Mouse (Mus musculus) embryonic fibroblast, embryonic 13.5 days (primary cell): ENCODE results near the gene Ptprn2. TPM values are rescaled to one million over a fixed set of nuclear protein-coding genes. Genes with fewer than 3 reads are reported as not detected.
A peak's percentile ranks its signal among the peaks of the same experiment; 100 is the strongest.

Source experiments
- H3K27ac ChIP-seq: 2 replicates; pipeline ENCODE4 v1.5.1; 2012; ENCODE audit warnings: low read length, control low read depth, inconsistent platforms; ENCODE audit not compliant: insufficient read depth
- H3K4me1 ChIP-seq: 2 replicates; pipeline ENCODE4 v1.6.1; 2011; ENCODE audit warnings: low read length; ENCODE audit not compliant: control insufficient read depth, insufficient read depth
- H3K4me3 ChIP-seq: 2 replicates; pipeline ENCODE4 v1.5.1; 2011; ENCODE audit warnings: mild to moderate bottlenecking, control low read depth, low read length; ENCODE audit not compliant: insufficient read depth
- CTCF ChIP-seq: IDR thresholded peaks from 2 replicates; pipeline ENCODE4 v1.5.1; 2011; ENCODE audit warnings: mild to moderate bottlenecking, control low read depth, low read length, moderate library complexity, borderline replicate concordance; ENCODE audit not compliant: insufficient read depth
- POLR2A ChIP-seq: IDR thresholded peaks from 2 replicates; pipeline ENCODE4 v1.6.1; 2011; ENCODE audit warnings: low read depth, mild to moderate bottlenecking, control low read depth, low read length, moderate library complexity
- polyA plus RNA-seq: library from polyadenylated mRNA; stranded (reverse); fragments of >200 nt; gene quantifications from 2 replicates; pipeline ENCODE4 v1.2.4, GENCODE M21; 2011; ENCODE audit warnings: low read depth; ENCODE audit not compliant: missing spikeins, insufficient read length

Gene Ptprn2
- polyA plus RNA-seq, 1 experiment, result 0.26 TPM

DNA sequence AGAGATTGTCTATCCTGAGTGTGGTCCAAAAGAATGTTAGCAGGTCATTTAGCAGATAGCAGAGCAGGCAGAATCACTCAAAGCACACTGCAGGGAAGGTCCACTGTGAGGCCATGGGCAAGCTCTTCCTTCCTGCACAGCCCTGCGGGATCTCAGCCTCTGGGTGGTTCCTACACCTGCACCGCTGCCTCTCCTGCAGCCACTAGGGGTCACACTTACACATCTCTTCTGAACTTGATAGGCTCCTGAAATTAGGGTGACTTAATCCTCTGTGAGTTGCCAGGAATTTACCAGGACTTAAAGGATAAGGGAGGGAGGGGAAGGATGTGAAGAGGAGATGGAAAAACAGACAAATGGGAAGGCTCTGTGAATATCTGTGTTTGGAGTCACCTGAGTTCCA lies 549.7 kb downstream of the Ptprn2 start:
- no peak overlapping the region for H3K4me3 ChIP-seq
- no peaks in the 10 kb centered on the region for H3K4me1 ChIP-seq
- H3K27ac ChIP-seq, result no peak overlapping the region
- TF ChIP-seq POLR2A (no peak), CTCF (peak; percentile 66)

DNA sequence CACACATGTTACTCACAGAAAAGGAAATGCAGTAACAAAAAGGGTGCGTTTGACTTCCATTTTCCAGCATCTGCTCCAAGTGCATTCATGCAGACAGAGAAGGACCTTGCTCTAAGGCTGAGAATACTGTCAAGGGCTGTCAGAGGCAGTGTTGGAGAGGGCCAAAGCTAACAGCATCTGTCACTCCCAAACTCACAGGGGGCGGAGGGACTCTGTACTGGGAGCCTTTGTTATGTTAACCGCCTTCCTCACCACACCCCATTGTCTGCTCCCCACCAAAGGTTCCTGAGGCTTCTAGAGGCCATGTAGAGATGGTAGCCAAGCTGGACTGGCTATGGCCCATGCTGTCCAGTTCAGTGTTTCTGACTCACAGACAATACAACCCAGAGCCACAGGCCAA lies 553.9 kb downstream of the Ptprn2 start:
- no peaks in the 10 kb centered on the region for H3K4me1 ChIP-seq
- H3K4me3 ChIP-seq, result no peak overlapping the region
- H3K27ac ChIP-seq, result no peak overlapping the region
- TF ChIP-seq POLR2A (no peak), CTCF (no peak)

DNA sequence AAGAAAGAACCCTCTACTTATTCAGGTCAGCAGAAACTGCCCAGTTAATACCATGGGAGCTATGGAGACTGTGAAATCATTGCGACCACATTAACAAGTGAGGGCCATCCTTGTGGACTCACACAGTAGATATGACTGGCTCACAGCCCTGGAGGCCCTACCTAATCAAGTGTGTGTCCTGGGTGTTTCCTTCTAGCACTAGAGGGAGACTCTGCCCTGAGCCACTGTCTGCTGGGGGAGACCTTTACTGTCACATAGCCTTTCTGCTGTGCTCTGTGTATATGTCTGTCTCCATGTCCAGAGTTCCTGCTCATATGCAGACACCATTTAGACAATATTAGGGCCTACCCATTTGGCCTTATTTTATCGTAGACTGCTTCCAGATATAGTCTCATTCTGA lies 555.9 kb downstream of the Ptprn2 start:
- Histone ChIP-seq H3K4me3 (no peak overlapping the region), H3K4me1 (no peaks in the 10 kb centered on the region), H3K27ac (no peak overlapping the region)
- TF ChIP-seq POLR2A (no peak), CTCF (no peak)

DNA sequence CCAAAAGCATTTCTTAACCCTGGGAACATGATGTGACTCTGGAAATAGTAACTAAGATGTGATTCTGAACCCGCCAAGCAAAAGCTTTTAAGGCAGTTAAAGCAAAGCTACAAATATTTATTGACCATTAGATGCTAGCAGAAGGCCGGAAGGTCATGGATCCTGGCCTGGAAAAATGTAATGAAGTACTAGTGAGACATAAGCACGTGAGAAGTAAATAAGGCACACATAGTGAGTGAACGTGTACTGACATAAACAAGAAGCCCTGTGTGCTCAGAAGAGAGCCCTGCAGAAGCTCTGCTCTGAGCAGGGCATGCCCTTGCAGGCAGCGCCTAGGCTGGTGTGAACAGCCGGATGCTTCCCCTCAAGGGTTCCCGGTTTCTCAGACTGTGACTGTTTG lies 557.2 kb downstream of the Ptprn2 start:
- Histone ChIP-seq H3K27ac (no peak overlapping the region), H3K4me1 (no peaks in the 10 kb centered on the region), H3K4me3 (no peak overlapping the region)
- TF ChIP-seq POLR2A, result no peak
- no peak for TF ChIP-seq CTCF

DNA sequence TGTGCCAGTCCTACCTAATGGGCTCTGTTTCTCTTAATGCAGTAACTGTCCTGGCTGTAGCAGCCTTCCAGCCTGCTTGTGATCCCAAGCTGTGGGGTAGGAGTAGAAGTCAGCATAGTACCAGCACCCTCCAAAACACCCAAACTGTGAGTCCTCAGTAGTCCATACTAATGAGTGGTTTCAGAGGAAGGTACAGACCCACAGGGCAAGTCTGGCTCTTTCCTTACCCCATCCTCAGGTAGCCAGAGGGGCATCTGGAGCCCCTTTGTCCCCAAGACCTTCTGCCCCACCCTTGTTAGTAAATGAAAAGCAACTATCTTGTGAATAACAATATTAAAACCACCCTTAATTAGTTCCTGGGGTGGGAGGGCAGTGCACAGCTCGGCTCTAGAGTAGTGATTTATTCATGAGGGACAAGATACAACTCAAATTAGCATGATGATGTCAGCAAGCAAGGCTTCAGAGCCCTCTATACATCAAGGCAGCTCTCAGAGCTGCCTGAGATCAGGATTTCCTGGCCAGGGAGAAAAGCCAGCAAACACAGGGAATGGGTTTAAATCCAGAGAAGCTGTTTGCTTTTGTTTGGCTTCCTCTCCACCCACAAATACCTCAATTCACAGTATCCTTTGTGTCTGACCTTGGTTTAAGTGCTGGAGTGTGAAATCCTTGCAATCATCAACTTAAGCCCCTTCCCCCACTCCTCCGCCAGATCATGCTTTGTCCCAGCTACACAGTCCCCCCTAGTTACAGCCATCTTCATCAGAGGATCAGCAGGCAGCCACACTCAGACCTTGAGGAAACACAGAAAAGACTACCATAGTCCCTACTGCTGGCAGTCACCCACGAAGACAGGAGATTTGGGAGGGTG lies 562.1 kb downstream of the Ptprn2 start:
- H3K27ac ChIP-seq, result no peak overlapping the region
- H3K4me1 ChIP-seq, result no peaks in the 10 kb centered on the region
- H3K4me3 ChIP-seq, result no peak overlapping the region
- TF ChIP-seq CTCF (no peak), POLR2A (no peak)

DNA sequence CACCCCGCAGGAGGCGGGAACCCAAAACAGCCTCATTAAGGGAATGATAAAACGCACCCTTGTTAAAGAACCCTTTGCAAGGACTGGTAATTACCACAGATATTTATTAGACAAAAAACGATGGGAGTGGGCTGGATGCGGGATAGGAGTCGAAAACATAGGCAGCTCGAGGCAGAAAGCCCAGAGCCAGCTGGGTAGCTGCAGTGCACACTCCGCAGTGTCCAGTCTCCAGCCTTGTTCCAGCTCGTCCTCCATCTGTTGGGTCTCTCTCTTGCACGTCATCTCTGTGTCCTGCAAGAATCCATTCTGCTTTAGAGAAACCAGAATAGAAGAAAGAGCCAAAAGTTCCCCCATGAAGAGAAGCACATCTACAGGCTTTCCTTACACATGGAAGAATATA lies 564.3 kb downstream of the Ptprn2 start:
- TF ChIP-seq CTCF (no peak), POLR2A (no peak)
- Histone ChIP-seq H3K4me3 (no peak overlapping the region), H3K4me1 (no peaks in the 10 kb centered on the region), H3K27ac (no peak overlapping the region)

DNA sequence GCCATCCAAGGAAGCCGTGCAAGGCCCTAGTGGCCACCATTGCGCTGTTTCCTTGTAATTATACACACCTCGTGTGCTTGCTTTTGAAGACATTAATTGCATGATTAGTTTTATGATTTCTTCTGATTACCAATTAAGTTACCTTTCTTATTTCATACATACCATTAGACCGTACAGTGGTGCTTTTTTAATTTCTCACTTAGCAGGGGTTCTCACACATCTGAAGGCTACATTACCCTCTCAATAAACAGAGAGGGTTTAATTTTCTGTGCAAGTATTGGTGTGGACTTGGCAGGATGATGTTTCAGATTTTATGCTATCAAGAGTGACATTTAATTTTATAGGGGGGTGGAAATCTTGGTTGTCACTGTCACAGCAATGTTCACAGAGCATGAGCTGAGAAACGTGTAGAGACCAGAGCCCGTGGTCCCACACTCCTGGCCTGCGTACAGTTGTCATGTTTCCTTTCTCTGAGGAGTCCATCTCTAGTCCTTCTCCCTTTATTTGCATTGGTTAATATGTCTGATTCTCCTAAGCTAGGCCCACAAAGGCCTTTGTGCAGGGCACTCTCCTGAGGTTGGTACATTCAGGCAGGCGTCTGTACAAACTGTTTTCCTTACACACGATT lies 567.8 kb downstream of the Ptprn2 start:
- H3K4me1 ChIP-seq, result no peaks in the 10 kb centered on the region
- TF ChIP-seq CTCF (no peak), POLR2A (no peak)
- no peak overlapping the region for H3K4me3 ChIP-seq
- no peak overlapping the region for H3K27ac ChIP-seq

DNA sequence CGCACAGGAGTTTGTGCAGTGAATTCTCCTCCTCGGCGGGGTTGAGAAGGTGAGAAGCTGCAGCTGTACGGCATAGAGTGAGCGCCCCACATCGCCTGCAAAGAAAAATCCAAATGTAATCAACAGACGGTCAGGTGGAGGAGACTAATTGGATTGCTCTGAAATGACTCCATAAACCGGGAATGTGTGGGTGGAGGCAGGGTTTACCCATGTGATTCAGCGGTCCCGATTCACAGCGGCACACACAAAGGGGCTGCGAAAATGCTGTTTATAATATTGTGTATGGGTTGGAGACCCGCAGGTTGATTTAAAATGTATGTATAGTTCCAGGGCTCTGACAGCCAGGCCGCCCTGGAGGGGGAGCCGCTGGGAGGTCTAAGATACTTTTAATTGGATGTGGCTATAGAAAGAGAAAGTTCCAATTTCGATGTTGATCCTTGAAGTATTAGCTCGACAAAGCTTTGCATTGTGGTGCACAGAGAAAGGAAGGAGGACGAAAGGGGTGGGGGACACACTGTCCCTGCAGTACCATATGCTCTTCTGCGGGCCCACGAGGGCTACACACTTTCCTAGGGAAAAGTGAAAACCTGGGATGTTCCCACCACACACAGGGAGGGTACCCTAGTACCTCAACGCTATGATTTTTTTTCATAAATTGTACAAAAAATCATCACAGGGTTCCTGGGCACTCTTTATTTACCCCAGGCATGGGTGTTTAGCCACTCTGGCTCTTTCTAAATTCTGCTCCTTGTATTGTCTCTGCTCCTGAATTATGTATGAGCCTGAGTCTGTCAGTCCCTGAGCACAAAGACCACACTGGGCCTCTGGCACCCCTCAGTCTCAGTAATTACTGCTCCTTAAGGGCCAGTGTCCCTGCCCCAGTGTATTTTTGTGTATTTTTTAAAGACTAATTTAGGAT lies 568.6 kb downstream of the Ptprn2 start:
- Histone ChIP-seq H3K4me1 (no peaks in the 10 kb centered on the region), H3K4me3 (no peak overlapping the region), H3K27ac (no peak overlapping the region)
- TF ChIP-seq POLR2A, result no peak

DNA sequence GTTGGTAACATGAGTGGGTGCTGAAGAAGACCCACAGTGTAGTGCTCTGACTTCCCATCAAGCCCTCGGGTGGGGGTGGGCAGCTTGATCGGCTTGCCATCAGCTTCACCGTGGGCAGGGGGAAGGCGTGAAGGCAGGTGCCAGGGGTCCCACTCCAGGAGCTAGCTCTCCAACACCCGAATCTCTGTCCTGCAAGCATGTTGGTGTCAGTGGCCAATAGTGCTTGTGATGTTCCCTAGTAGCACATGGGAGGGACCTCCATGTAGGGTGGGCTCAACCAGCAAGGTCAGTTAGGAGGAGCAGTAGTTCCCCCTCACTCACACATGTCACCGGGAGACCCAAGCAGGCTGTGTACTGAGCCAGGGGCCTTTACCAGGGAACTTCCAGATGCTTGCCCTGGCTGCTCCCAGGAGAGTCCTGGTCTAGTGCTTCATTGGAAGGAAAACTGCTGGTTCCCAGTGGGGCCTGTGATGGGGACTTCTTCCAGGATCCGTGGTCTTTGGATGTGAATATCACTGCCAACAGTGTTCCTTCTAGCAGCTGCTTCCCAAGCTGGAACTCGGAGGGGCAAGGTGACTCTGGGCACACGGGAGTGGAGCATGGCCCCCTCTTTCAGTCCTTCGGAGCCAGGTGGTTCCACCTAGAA lies 569.5 kb downstream of the Ptprn2 start:
- Histone ChIP-seq H3K27ac (no peak overlapping the region), H3K4me3 (no peak overlapping the region), H3K4me1 (no peaks in the 10 kb centered on the region)
- TF ChIP-seq CTCF (no peak), POLR2A (no peak)
